Mouse (Mus musculus): ENCODE results near the gene Stx2.
"Not testable (repeated sequence)": the region's sequence is repeated elsewhere in the genome, so short reads cannot be mapped to it uniquely, and the experiment has no call there.

Gene Stx2

DNA sequence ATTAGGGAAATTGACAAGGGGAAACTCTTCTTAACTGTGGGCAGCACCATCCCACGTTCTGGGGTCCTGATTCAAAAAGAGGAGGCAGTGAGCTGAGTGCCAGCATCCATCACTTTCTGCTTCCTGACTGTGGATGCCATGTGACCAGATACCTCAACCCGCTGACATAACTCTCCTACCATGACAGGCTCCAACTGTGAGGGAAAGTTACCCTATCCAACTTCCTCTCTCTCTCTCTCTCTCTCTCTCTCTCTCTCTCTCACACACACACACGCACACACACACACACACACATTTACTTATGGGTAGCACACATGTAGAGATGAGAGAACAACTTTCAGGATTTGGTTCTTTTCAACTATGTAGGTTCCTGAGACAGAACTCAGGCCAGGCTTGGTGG lies 1.2 kb upstream of the Stx2 start:
- DNase-seq (ENCODE audit: low spot score in 2 of 2), result no peak

DNA sequence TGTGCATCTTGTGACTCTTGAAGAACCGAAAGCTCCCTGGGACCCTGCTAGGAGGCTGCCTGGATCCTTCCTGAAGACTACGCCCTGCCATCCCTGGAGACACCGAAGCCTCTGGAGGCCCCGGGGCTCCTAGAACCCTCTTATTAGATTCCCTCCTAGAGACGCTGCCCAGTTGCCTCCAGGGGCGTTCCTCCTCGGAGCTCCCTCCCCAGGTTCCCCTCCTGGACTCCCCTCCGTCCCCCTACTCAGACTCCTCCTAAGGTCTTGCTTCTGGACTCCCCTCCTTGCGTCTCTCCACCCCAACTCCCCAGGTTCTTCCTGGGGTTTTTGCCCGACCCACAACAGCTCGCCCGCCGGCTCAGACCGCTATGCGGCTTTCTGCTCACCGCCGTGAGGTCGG lies 366 bp downstream of the Stx2 start:
- DNase-seq (ENCODE audit: low spot score in 2 of 2), result peak in 1 of 2 experiments; percentile 38

DNA sequence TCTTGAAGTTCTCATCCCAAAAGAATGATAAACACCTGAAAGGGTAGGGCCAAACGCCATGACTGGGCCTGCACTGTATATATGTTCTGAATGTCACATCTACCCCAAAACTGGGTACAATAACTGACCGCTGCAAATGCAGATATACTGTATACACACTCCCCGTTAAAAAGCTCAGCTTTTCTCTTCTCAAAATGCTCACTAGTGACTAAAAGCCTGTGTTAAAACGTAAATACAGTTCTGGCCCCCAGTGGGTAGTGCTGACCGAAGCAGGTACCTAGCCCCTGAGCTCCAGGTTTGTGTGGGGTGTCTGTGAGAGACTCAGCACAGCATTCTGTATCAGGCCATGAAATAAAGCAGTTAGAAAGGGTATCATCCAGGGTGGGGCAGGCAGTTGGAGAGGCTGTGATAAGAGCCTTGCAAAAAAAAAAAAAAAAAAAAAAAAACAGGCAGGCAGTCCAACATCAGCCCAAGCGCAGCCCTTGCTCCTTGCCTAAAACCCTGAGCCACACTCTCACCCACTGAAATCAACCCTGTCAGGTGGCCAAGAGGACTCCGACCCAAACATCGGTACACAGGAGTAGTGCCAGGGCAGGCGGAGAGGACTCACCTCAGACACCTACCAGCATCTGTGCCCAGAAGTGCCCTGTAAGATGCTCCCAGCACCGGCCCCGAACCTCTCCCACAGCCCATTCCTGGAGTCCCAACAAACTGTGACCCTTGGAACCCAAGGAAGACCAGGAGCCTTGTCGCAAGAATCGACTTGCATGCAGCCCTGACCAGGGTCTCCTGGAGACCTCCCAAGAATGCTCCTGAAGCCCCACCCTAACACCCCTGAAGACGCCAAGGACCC lies 1.0 kb downstream of the Stx2 start:
- DNase-seq (ENCODE audit: low spot score in 2 of 2), result no peak

DNA sequence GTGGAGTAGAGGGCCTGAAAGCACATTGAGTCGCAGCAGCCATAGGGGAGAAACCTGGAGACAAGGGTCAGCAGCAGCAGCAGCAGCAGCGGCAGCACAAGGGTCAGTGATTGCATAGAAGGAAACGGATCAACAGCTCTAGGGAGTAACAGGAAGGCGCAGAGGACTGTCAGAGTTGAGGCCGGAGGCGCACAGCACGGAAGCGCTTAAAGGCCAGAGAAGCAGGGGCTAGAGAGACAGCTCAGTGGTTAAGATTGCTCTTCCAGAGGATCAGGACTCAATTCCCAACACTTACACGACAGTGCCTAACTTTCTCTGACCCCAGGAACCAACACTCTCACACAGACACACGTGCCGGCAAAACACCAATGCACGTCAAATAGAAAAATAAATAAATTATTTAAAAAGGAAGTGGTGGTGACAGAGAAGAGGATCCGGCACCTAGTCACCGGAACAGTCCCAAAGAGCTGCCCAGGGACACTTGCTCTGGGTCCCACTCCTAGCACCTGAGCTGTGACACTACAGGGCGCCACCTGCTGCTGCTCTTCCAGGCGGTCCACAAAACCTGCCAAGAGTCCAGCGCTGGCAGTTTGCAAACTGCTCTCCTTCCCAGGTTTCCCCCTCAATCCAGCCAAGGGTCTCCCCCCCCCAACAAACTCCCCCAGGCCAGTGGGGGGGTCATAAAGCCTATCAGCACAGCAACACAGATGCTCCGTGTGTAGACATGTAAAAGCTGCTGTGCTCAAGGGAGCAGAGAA lies 2.2 kb downstream of the Stx2 start:
- no peak for DNase-seq (ENCODE audit: low spot score in 2 of 2)

DNA sequence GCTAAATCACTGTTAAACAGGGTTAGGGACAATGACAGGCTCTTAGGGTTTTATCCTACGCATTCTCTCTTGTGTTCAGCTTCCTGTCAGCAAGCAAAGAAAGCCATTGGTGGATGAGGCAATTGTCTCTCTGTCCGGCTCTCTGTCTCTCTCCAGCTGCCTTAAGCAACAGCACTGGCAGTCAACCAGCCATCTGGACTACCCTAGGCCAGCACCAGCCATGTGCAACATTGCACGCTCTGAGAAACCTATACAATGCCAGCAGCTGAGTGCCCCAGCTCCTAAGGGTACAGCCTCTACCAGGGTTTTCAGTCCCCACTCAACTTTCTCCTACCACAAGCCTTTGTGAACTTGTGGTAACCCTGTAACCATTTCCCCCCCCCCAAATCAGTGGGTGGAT lies 3.0 kb downstream of the Stx2 start:
- no peak for DNase-seq (ENCODE audit: low spot score in 2 of 2)

DNA sequence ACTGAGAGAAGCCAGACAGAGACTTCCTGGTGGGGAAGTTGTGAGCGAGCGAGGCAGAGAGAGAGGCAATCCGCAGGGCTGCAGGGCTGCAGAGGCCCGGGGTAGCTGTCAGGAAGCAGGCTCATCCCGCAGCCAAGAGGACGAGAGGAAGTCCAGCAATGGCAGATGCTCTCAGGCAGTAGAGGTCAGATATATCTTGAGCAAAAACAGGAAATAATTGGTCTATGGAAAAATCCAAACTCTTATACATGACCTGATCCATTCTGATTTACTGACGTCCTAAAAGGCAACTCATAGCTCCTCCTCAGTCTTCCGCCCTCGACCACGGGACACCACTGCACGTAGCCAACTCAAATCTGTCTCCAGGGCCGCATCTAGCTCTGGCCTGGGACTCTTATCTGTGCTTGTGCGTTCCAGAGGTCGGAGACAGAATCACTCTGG lies 5.8 kb downstream of the Stx2 start:
- DNase-seq (ENCODE audit: low spot score in 2 of 2), result no peak

DNA sequence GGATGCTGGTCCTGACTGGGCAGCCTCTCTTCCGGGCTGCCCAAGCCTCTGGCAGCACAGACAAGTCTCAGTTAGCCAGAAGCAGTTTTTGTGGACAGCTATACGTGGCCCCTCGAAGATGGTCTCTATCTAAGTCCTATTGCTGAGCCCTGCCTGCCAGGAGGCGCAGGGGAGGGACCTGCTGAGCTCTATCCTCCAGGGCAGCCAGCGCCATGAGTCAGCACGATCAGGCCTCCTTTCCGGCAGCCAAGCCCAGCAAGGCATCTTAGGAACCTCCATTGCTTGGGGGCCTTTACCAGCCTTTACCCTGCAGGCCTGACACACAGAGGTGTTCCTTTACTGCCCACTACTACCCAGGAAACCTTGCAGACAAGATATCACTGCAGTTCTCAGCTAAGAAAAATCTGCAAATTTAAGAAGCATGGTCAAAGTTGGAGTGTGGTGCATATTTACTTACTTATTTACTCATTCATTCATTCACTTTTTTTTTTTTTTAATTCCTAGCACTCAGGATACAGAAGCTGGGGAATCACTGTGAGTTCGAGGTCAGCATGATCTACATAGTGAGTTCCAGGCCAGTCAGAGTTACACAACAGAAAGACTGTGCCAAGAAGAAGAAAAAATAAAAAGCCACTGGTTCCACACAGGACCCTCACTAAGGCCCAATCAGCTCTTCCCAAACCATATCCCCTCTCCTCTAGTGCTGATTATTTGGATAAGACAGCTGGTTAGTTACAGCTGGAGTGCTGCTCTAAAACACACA lies 7.5 kb downstream of the Stx2 start:
- DNase-seq (ENCODE audit: low spot score in 2 of 2), result no peak

DNA sequence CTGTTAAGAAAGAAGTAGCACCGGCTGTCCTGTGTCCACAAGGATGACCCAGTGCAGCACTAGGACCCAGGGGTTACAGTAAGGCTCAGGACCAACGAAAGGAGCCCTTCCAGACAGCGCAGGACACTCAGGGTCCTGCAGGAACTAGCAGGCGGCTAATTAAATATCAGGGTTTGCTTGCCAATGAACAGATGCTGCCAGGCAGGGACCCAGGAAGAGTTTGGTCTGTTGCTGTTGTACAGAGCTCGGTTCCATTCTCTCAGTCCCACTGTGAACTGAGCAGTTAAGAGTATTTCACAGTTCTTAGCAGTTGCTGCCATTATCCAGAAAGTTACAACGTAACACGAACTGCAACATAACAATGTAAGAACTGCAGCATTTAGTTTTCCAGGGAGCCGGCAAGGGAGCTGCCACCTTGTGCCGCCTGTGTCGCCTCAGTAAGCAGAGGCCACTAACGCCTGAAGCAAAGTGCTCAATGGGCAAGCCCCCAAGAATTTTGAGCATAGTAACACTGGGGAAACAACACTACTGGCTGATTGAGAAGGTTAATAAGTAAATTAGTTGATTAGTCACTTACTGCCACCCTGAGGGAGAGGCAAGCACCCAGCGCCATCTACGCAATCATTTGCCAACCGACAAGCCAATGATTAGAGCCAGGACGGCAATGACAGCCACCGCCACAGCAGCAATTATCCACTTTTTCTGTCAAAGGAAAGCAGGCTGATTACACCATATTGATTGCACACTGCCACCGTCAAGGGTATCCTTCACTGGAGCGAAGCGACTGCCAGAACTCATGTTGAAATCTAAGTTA lies 21.0 kb downstream of the Stx2 start:
- DNase-seq (ENCODE audit: low spot score in 2 of 2), result no peak

DNA sequence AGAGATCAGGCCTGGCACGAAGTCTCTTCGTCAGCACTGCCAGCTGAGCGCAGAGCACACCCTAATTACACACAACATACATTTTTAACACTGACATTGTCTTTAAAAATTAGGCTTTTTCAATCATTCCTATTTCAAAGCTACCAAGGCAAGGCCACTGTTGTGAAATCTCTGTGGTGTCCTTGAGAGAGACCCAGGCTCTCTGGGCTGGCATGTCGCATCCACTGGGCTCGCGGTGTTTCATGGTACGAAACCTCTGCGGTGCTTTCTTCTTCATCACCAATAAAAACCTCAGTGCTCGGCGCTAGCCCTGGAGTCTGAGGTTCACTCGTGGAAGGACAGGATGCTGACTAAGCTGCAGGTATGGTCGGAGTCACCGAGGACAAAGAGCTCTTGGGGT lies 22.4 kb downstream of the Stx2 start:
- DNase-seq (ENCODE audit: low spot score in 2 of 2), result no peak

DNA sequence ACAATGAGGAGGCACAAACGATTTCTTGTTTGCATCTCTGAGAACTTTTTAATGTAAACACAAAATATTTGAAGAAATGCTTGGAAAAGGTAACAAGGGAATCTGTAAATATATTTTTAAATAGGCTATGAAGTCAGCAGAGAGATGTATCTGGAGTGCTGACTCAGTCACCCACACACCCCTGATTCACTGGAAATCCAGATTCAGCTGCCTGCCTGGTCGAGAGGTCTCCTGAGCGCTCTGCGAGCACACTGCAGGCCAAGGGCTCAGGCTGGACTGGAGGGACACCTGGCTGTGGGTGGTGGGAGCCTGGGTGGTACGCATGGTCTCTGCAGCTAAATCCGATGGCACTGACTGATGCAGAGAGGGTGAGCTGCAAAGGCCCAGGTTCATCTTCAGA lies 23.8 kb downstream of the Stx2 start:
- no peak for DNase-seq (ENCODE audit: low spot score in 2 of 2)

DNA sequence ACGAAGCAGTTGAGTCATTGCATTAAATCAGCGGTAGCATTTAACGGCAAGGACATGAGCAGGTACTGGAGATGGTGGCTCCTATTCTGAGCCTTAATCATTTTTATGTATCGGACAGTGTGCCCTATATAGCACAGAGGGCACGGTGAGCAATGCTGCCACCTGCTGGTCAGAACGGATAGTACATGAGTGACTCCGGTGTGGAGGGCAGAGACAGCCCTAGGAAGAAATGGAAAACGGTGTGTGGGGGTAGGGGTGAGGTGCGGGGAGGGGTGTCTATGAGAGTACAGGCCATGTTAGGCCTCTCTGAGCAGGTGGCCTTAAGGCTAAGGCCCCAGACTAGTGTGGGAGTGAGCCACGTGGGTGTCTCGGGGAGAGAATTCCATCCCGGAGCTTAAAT lies 26.8 kb downstream of the Stx2 start:
- peak in 1 of 2 experiments; percentile 46 for DNase-seq (ENCODE audit: low spot score in 2 of 2)

DNA sequence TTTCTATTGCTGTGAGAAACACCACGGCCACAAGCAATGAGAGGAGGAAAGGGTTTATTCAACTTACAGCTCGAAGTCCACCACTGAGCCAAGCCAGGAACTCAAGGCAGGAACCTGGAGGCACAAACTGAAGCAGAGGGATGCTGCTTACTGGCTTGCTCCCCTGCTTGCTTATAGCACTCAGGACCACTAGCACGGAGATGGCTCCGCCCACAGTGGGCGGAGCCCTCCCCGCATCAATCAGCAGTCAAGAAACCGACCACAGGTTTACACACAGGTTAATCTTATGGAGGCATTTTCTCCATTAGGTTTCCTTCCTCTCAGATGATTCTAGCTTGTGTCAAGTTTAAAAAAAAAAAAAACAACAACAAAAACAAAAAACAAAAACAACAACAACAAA lies 27.5 kb downstream of the Stx2 start:
- no peak for DNase-seq (ENCODE audit: low spot score in 2 of 2)

DNA sequence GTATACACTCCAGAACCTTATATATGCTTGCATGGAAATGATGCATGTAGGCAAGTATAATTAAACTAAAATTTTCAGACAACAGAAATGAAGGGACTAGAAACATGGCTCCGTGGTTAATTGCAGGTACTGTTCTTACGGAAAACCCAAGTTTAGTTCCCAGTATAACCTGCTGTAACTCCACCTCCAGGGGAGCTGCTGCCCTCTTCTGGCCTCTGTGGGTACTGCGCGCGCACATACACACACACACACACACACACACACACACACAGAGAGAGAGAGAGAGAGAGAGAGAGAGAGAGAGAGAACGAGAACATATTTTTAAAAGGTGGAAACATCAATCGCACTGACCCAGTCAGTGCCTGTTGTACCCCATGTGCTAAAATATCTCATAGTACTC lies 29.4 kb downstream of the Stx2 start:
- no peak for DNase-seq (ENCODE audit: low spot score in 2 of 2)

DNA sequence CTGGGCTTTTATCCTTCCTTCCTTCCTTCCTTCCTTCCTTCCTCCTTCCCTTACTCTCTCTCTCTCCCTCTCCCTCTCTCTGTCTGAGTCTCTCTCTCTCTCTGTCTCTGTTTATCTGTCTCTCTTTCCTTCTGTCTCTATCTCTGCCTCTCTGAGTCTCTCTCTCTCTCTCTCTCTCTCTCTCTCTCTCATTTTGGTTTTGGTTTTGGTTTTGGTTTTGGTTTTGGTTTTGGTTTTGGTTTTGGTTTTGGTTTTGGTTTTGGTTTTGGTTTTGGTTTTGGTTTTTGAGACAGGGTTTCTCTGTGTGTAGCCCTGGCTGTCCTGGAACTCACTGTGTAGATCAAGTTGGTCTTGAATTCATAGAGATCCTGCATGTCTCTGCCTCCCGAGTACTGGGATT lies 30.9 kb downstream of the Stx2 start:
- DNase-seq (ENCODE audit: low spot score in 2 of 2), result not testable (repeated sequence)

DNA sequence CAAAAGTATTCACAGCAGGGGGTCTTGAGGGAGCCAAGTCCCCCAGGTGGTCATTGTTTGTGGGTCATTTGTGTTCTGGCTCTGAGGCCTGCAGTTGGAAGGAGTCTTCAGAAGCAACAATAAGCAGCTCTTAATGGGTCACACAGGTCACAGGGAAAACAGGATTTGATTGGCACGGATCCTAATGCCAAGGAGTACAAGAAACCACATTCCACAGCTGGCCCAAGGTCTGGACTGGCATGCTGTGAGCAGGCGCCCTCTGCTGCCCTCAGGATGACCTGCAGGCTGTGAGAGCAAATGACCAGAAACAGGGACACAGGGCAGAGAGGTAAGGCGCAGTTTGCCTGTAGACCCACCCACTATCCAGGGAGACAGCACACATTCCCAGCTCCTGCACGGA lies 32.1 kb downstream of the Stx2 start:
- no peak for DNase-seq (ENCODE audit: low spot score in 2 of 2)

DNA sequence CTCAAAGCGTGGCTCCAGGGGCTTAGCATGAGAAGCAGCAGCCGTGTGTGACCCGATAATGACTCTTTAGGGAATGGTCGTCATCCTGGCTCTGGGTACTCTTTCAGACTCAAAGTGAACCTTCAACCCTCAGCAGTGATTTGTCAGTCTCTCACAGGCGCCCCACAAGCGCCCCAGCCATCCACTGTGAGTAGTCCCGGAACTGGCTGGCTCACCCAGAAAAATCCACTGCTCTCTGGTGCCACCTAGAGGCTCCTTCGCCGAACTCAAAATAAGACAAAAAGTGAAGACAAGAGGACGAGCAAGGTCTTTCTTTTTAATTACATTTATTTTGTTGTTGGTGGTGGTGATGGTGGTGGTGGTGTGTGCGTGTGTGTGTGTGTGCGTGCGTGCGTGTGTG lies 37.1 kb downstream of the Stx2 start:
- DNase-seq (ENCODE audit: low spot score in 2 of 2), result peak in 1 of 2 experiments; percentile 84

DNA sequence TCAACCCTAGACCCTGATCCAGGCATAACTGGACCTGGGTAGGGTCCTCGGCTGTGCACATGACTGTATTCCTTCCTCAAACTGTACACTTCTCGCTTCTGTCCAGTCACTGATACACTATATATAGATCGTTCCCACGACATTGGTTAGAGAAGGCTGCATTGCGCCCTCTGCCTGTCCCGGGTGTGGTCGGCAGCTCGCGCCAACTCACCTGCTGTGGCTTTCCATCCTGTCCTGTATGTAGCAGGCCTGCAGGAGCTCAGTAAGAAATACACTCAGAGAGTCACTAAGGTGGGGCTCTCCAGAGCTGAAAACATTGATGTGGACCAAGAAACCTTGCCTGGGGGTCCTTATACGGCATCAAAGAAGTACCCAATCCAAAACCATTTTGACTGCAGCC lies 37.5 kb downstream of the Stx2 start:
- no peak for DNase-seq (ENCODE audit: low spot score in 2 of 2)

DNA sequence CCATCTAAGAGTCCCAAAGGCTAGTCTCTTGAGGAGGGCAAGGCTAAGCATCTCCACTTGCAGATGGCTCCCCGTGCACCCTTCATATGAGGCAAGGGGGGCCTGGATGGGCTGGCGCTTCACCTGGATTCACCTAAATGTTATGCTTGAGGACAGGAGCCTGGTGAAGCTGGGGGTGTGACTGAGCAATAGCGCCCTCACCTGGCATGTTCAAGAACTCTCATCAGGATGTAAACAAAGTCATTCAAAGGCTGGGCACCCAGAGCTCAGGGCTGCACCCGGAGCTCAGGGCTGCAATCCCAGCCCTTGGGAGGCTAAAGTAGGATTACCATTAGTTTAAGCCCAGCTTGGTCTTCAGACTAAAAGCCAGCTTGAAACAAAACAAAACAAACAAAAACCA lies 44.0 kb downstream of the Stx2 start:
- no peak for DNase-seq (ENCODE audit: low spot score in 2 of 2)

DNA sequence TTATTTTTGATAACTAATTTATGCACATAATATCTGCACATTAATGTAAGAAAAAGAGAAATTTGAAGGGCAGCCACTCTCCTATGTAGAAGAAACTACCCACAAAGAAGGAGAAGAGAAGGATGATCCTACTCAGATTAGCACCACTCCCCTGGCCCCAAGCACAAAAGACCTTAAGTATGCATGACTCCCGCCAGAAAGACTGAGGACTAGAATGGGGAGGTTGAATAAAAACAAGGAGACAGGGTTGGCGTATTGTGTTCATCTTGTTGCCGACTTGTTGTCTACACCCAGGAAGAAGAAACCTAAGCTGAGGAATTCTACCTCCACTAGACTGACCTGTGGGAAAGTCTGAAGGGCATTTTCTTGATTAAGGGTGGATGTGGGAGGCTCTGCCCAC lies 49.5 kb downstream of the Stx2 start:
- no peak for DNase-seq (ENCODE audit: low spot score in 2 of 2)

DNA sequence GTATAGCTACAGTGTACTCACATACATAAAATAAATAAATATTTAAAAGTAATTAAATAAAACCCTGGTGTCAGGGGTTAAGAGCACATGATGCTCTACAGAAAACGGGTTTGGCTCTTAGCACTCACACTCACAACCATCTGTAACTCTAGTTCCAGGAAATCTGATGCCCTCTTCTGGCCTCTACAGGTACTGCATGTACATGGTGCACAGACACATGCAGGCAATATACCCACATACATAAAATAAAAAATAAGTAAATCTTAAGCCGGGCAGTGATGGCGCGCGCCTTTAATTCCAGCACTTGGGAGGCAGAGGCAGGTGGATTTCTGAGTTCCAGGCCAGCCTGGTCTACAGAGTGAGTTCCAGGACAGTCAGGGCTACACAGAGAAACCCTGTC lies 54.0 kb downstream of the Stx2 start:
- peak in 1 of 2 experiments; percentile 40 for DNase-seq (ENCODE audit: low spot score in 2 of 2)

DNA sequence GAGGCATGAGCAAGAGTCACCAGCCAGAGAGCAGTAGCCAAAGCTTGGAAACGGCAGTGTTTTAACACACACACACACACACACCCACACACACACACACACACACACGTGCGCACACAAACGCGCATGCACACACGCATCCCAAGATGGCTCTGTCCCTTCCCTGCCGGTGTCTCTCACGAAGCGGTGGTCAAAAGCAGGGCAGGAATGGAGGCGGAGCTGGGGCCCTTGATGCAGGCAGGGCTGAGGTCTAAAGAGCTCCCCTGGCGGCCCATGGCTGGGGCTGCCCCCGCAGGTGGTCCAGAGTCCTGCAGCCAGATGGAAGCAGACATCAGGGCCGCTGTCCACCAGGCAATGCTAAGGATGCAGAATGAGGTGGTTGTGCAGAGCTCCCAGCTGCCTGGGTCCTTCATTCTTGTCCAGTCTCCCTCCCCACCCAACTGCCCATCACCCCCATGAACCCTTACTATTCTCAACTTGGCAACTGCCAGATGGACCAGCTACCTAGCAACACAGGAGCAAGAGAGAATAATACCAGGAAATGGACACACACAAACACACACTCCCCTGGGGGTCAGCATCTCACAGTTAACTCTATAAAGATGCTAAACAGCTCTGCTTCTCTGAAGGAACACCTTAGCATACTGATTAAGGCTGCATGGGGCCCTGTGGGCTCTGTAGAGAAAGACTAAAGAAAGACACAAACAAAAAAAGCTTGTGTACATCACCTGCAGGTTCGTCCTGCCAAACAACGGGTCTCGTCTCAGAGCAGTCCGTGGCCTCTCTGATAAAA lies 54.9 kb downstream of the Stx2 start, which contains the start of gene Rimbp2:
Rimbp2 (minus strand) TSS at position 209 of the 793 bp plus-strand sequence.
- peak in 1 of 2 experiments; percentile 73 for DNase-seq (ENCODE audit: low spot score in 2 of 2)
